Mouse (Mus musculus) heart, postnatal 0 days (tissue): ENCODE data around the gene Nedd8. TPM values are rescaled to one million over a fixed set of nuclear protein-coding genes. Genes with fewer than 3 reads are reported as not detected.

Experiments used
- ATAC-seq: fragments of 200-750 bp; cut with Nextera tagmentation; 2 replicates; pipeline ENCODE4 v1.8.0; 2017; ENCODE audit warnings: low read depth, moderate number of reproducible peaks, moderate library complexity; ENCODE audit not compliant: insufficient read depth
- DNase-seq: peaks from one replicate; pipeline ENCODE4 v3.0.0-alpha.2; 2016; ENCODE audit warnings: low spot score
- H3K27ac ChIP-seq: fragments of 300-500 bp; sonication (generic); 2 replicates; pipeline ENCODE4 v1.5.1; 2014; ENCODE audit warnings: low read depth, mild to moderate bottlenecking
- H3K27me3 ChIP-seq: fragments of 300-500 bp; sonication (generic); 2 replicates; pipeline ENCODE4 v1.6.1; 2014; ENCODE audit warnings: low read length, mixed read lengths; ENCODE audit not compliant: control insufficient read depth, insufficient read depth
- H3K36me3 ChIP-seq: fragments of 300-500 bp; sonication (generic); replicated peaks from 2 replicates; pipeline ENCODE4 v1.6.1; 2014; ENCODE audit warnings: low read length, mixed read lengths; ENCODE audit not compliant: control insufficient read depth, insufficient read depth
- H3K4me1 ChIP-seq: fragments of 300-500 bp; sonication (generic); 2 replicates; pipeline ENCODE4 v1.6.1; 2014; ENCODE audit warnings: antibody characterized with exemption; ENCODE audit not compliant: control insufficient read depth, insufficient read depth
- H3K4me2 ChIP-seq: fragments of 300-500 bp; sonication (generic); 2 replicates; pipeline ENCODE4 v1.6.1; 2014; ENCODE audit warnings: low read depth, mild to moderate bottlenecking, low read length, moderate library complexity
- H3K4me3 ChIP-seq: fragments of 300-500 bp; sonication (generic); 2 replicates; pipeline ENCODE4 v1.5.1; 2014; ENCODE audit warnings: low read depth, low read length
- H3K9ac ChIP-seq: fragments of 300-500 bp; sonication (generic); replicated peaks from 2 replicates; pipeline ENCODE4 v1.6.1; 2014; ENCODE audit warnings: low read depth, low read length, mixed read lengths
- H3K9me3 ChIP-seq: fragments of 300-500 bp; sonication (generic); replicated peaks from 2 replicates; pipeline ENCODE4 v1.6.1; 2016; ENCODE audit warnings: low read length; ENCODE audit not compliant: control insufficient read depth
- CTCF ChIP-seq: IDR thresholded peaks from 2 replicates; pipeline ENCODE4 v1.5.1; 2016; ENCODE audit warnings: antibody characterized with exemption, control low read depth, low read depth
- EP300 ChIP-seq: IDR thresholded peaks from 2 replicates; pipeline ENCODE4 v1.6.1; 2016; ENCODE audit warnings: antibody characterized with exemption, low read depth
- WGBS: fragments of 180-500 bp; shearing (Covaris S2); extraction: QIAGEN DNeasy Blood & Tissue Kit; methylation state at CpG from one replicate; pipeline ENCODE4 v1.1.7; 2014; 5-methylcytosine and 5-hydroxymethylcytosine counted together
- polyA plus RNA-seq: library from polyadenylated mRNA; unstranded; fragments of >200 nt; fragmentation: Nextera tagmentation; extraction: Ambion mirVana; gene quantifications from 2 replicates; pipeline ENCODE4 v1.2.1, GENCODE M21; 2015
- total RNA-seq: library from RNA; depleted of rRNA; stranded (reverse); fragments of >200 nt; gene quantifications from 2 replicates; pipeline ENCODE4 v1.2.3, GENCODE M21; 2014; ENCODE audit warnings: low replicate concordance

Nedd8 gene
- total and polyA plus RNA-seq, 2 experiments from 2014 or later, result 137 to 460 TPM

GRCm38 (mm10) chr14:55682118-55682493, 10.2 kb upstream of the Nedd8 start:
- peaks cover 31% of the 10 kb centered on the region for H3K36me3 ChIP-seq
- no peaks in the 10 kb centered on the region for H3K27me3 ChIP-seq
- peak overlapping the region; percentile 79 for H3K27ac ChIP-seq
- H3K9me3 ChIP-seq, result no peaks in the 10 kb centered on the region
- ATAC-seq (peak; percentile 7; the same call in 1 of the 2 replicates), DNase-seq (no peak)
- no peaks in the 10 kb centered on the region for H3K4me1 ChIP-seq
- no peak for TF ChIP-seq CTCF
- TF ChIP-seq EP300, result no peak
- H3K4me3 ChIP-seq, result peak overlapping the region; percentile 73
- H3K4me2 ChIP-seq, result peak overlapping the region; percentile 86
- 12% methylated on average over 3 of the region's 3 CpGs for WGBS
- peak overlapping the region; percentile 81; the same call in 1 of the 2 replicates for H3K9ac ChIP-seq

- Histone ChIP-seq H3K9ac (peak within 1 kb of the TSS; percentile 81), H3K9me3 (no peaks in the 10 kb centered on the region), H3K4me1 (no peaks in the 10 kb centered on the region), H3K27ac (peak within 1 kb of the TSS; percentile 79), H3K27me3 (no peaks in the 10 kb centered on the region), H3K36me3 (peaks cover 38% of the 10 kb centered on the region), H3K4me3 (peak within 1 kb of the TSS; percentile 73), H3K4me2 (peak within 1 kb of the TSS; percentile 86)
- peak; percentile 97 for ATAC-seq
- peak; percentile 91 for DNase-seq
- TF ChIP-seq EP300, result peak; percentile 73; the same call in 1 of the 2 replicates
- TF ChIP-seq CTCF, result peak; percentile 75
- WGBS, result under 1% methylated on average over 66 of the region's 66 CpGs
These were observed 9.5 kb upstream of the Nedd8 start, which contains the start of gene Tinf2 for GRCm38 (mm10) chr14:55681160-55682117. Tinf2 (minus strand) TSS chr14:55681820.

- WGBS, result 75% methylated on average over 4 of the region's 4 CpGs
- peaks cover 5% of the 10 kb centered on the region; the same call in 1 of the 2 replicates for H3K4me1 ChIP-seq
- no peak overlapping the region for H3K4me3 ChIP-seq
- H3K27ac ChIP-seq, result no peak overlapping the region
- no peaks in the 10 kb centered on the region for H3K9me3 ChIP-seq
- TF ChIP-seq CTCF, result no peak
- TF ChIP-seq EP300, result no peak
- H3K4me2 ChIP-seq, result no peak overlapping the region
- DNase-seq, result no peak
- ATAC-seq, result no peak
- no peak overlapping the region for H3K9ac ChIP-seq
- no peaks in the 10 kb centered on the region for H3K27me3 ChIP-seq
- H3K36me3 ChIP-seq, result peaks cover 52% of the 10 kb centered on the region
These were observed 5.7 kb upstream of the Nedd8 start for GRCm38 (mm10) chr14:55677615-55678014.

GRCm38 (mm10) chr14:55672741-55673060, 777 bp upstream of the Nedd8 start:
- ATAC-seq, result no peak
- Histone ChIP-seq H3K27ac (peak overlapping the region; percentile 73), H3K4me1 (peaks cover 18% of the 10 kb centered on the region), H3K27me3 (no peaks in the 10 kb centered on the region), H3K36me3 (peaks cover 33% of the 10 kb centered on the region), H3K4me2 (peak overlapping the region; percentile 88), H3K9ac (peak overlapping the region; percentile 90; the same call in 1 of the 2 replicates), H3K4me3 (peak overlapping the region; percentile 89), H3K9me3 (no peaks in the 10 kb centered on the region)
- TF ChIP-seq CTCF, result no peak
- no peak for TF ChIP-seq EP300
- no peak for DNase-seq
- WGBS, result 69% methylated on average over 7 of the region's 7 CpGs

- peak overlapping the region; percentile 73 for H3K27ac ChIP-seq
- peaks cover 18% of the 10 kb centered on the region for H3K4me1 ChIP-seq
- no peaks in the 10 kb centered on the region for H3K27me3 ChIP-seq
- H3K4me2 ChIP-seq, result peak overlapping the region; percentile 88
- ATAC-seq (peak; percentile 27), DNase-seq (no peak)
- H3K36me3 ChIP-seq, result peaks cover 24% of the 10 kb centered on the region
- no peaks in the 10 kb centered on the region for H3K9me3 ChIP-seq
- TF ChIP-seq CTCF (no peak), EP300 (no peak)
- H3K9ac ChIP-seq, result peak overlapping the region; percentile 90
- WGBS, result under 1% methylated on average over 12 of the region's 12 CpGs
- peak overlapping the region; percentile 89 for H3K4me3 ChIP-seq
These were observed 465 bp downstream of the Nedd8 start for GRCm38 (mm10) chr14:55671486-55671832.
